Mouse (Mus musculus): Measurements from ENCODE around the gene Olfr986.

- TF ChIP-seq CTCF (IDR thresholded peaks at IDR 0.05; ENCODE audit: insufficient read depth, low read depth, low read length) = no peak
- no peak for TF ChIP-seq POLR2A (IDR thresholded peaks at IDR 0.05; ENCODE audit: insufficient read depth, low read depth, low read length)
Observed at GRCm38 (mm10) chr9:40210744-40211143, 30.0 kb downstream of the Olfr986 start.
